Mouse (Mus musculus): ENCODE measurements around the gene Tpmt.

DNA sequence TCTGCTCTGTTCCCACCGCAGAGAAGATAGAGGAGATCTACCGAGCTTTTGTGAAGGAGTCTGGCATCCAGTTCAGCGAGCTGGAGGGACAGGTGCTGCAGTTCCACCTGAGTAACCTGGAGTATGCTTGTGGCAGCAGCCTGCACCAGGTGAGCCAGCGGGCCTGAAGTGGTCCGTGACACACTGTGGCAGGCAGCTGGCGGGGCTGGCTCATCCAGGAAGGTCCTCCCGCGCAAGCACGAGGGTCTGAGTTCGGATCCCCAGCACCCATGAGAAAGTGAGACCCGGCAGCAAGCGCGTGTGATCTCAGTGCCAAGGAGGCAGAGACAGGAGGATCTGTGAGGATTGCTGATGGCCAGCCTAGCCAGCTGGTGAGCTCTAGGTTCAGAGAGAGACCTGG is 27.3 kb upstream of the Tpmt start:
- TF ChIP-seq CTCF (IDR thresholded peaks at IDR 0.05; ENCODE audit: low read depth): no peak
- no peak for TF ChIP-seq EP300 (IDR thresholded peaks at IDR 0.05; ENCODE audit: low read depth)

All from liver, postnatal 0 days (tissue).